In the genomic region with DNA sequence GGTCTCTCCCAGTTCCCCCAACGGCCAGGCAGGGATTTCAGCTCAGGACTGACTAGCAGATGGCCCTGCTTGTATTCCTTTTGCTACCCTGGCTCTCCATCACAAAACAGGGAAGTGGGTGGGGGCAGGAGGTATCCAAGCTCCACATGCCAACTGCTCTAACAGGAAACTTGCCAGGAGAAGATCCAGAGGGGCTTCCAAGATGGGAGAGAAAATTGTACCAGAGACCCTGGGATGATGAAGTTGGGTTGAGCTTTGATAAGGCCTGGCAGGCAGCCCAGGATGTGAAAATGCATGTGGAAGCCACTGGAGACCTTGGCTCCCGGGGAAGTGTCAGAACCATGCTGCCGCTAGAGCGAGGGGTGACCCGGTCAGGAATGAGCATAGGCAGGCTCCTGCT, we compare ENCODE assay signal across 13 mouse cellular contexts. TPM values are rescaled to one million over a fixed set of nuclear protein-coding genes. Genes with fewer than 3 reads are reported as not detected.
DNase-seq lines count a peak whose midpoint lies in the region; ATAC-seq lines count a peak whose summit lies in the region.
"Had no signal": no experiment of that assay in that cellular context is flagged by ENCODE, and none has a peak within 500 bp of the region (broad histone marks: within the 10 kb centered on the region; RNA-seq: fewer than 3 reads in every experiment).

No protein-coding gene starts in this region.

- no peak overlapping the region for H3K4me3 ChIP-seq in hindbrain, embryonic 10.5 days
- H3K4me3 ChIP-seq in hindbrain, embryonic 11.5 days (ENCODE audit: low read depth, low read length) = no peak overlapping the region
- H3K4me3 ChIP-seq in midbrain, embryonic 14.5 days (replicated peaks; ENCODE audit: low read depth, low read length) = no peak overlapping the region
- no peak overlapping the region for H3K4me3 ChIP-seq in midbrain, embryonic 16.5 days (ENCODE audit: low read depth, low read length)
- no peak overlapping the region for H3K4me3 ChIP-seq in limb, embryonic 12.5 days (replicated peaks)

- no peak for ATAC-seq in hindbrain, embryonic 11.5 days (ENCODE audit: low FRiP score)
- no peak for ATAC-seq in midbrain, embryonic 14.5 days (ENCODE audit: low FRiP score, low TSS enrichment)
- no peak for ATAC-seq in midbrain, embryonic 16.5 days
- no peak for ATAC-seq in limb, embryonic 12.5 days (ENCODE audit: insufficient number of reproducible peaks, insufficient read depth, low FRiP score, low TSS enrichment, low read depth)
- ATAC-seq: intestine, embryonic 16.5 days had no signal

- H3K27me3 ChIP-seq in hindbrain, embryonic 10.5 days (ENCODE audit: insufficient read depth, poor library complexity, severe bottlenecking) = peaks cover 54% of the 10 kb centered on the region
- H3K27me3 ChIP-seq in hindbrain, embryonic 11.5 days (ENCODE audit: control insufficient read depth, insufficient read depth, low read length) = no peaks in the 10 kb centered on the region
- H3K27me3 ChIP-seq in midbrain, embryonic 14.5 days (ENCODE audit: control insufficient read depth, insufficient read depth, low read length) = no peaks in the 10 kb centered on the region
- no peaks in the 10 kb centered on the region for H3K27me3 ChIP-seq in midbrain, embryonic 16.5 days (ENCODE audit: control insufficient read depth, insufficient read depth, low read depth, low read length)
- peaks cover 16% of the 10 kb centered on the region for H3K27me3 ChIP-seq in limb, embryonic 12.5 days

- H3K9ac ChIP-seq in hindbrain, embryonic 11.5 days (ENCODE audit: low read depth, low read length) = no peak overlapping the region
- H3K9ac ChIP-seq in midbrain, embryonic 14.5 days (replicated peaks; ENCODE audit: low read length) = no peak overlapping the region
- no peak overlapping the region for H3K9ac ChIP-seq in midbrain, embryonic 16.5 days (ENCODE audit: low read depth, low read length)
- H3K9ac ChIP-seq in limb, embryonic 12.5 days (replicated peaks) = no peak overlapping the region

- H3K9me3 ChIP-seq in hindbrain, embryonic 10.5 days = no peaks in the 10 kb centered on the region
- H3K9me3 ChIP-seq in hindbrain, embryonic 11.5 days (ENCODE audit: control insufficient read depth, low read length) = no peaks in the 10 kb centered on the region
- no peaks in the 10 kb centered on the region for H3K9me3 ChIP-seq in midbrain, embryonic 14.5 days (ENCODE audit: control insufficient read depth, low read length)
- no peaks in the 10 kb centered on the region for H3K9me3 ChIP-seq in midbrain, embryonic 16.5 days (replicated peaks; ENCODE audit: control insufficient read depth, low read length, poor library complexity, severe bottlenecking)
- no peaks in the 10 kb centered on the region for H3K9me3 ChIP-seq in limb, embryonic 12.5 days

- H3K36me3 ChIP-seq in hindbrain, embryonic 10.5 days = no peaks in the 10 kb centered on the region
- H3K36me3 ChIP-seq in hindbrain, embryonic 11.5 days (ENCODE audit: control insufficient read depth, insufficient read depth, low read length) = no peaks in the 10 kb centered on the region
- no peaks in the 10 kb centered on the region for H3K36me3 ChIP-seq in midbrain, embryonic 14.5 days (ENCODE audit: control insufficient read depth, insufficient read depth, low read length)
- no peaks in the 10 kb centered on the region for H3K36me3 ChIP-seq in midbrain, embryonic 16.5 days (ENCODE audit: control insufficient read depth, insufficient read depth, low read length)
- H3K36me3 ChIP-seq in limb, embryonic 12.5 days = no peaks in the 10 kb centered on the region

- DNase-seq in adrenal gland, adult (ENCODE audit: inconsistent age in 2 of 2, low spot score in 1 of 2) = peak; percentile 65 to 88
- DNase-seq in adrenal gland, postnatal 4 days (ENCODE audit: low spot score in 2 of 2) = no peak
- no peak for DNase-seq in hindbrain, embryonic 10.5 days (ENCODE audit: low spot score)
- DNase-seq in hindbrain, embryonic 11.5 days (ENCODE audit: low spot score) = no peak
- peak; percentile 32 for DNase-seq in midbrain, embryonic 14.5 days
- DNase-seq in left cerebral cortex, adult 9 months (ENCODE audit: low spot score in 2 of 2) = no peak
- DNase-seq: cerebellum, adult 9-11 months; gastrocnemius, postnatal 25 days; right cerebral cortex, postnatal 14 days had no signal

- peak overlapping the region; percentile 62 for H3K27ac ChIP-seq in hindbrain, embryonic 10.5 days
- no peak overlapping the region for H3K27ac ChIP-seq in hindbrain, embryonic 11.5 days (ENCODE audit: low read depth, low read length)
- H3K27ac ChIP-seq in midbrain, embryonic 14.5 days (replicated peaks; ENCODE audit: low read depth, low read length) = no peak overlapping the region
- H3K27ac ChIP-seq in midbrain, embryonic 16.5 days (ENCODE audit: low read length) = no peak overlapping the region
- H3K27ac ChIP-seq in limb, embryonic 12.5 days = peak overlapping the region; percentile 12; the same call in 1 of the 2 replicates

- H3K4me2 ChIP-seq in hindbrain, embryonic 11.5 days (replicated peaks; ENCODE audit: low read depth, low read length) = no peak overlapping the region
- no peak overlapping the region for H3K4me2 ChIP-seq in midbrain, embryonic 14.5 days (ENCODE audit: low read length)
- no peak overlapping the region for H3K4me2 ChIP-seq in midbrain, embryonic 16.5 days (ENCODE audit: low read length)
- H3K4me2 ChIP-seq in limb, embryonic 12.5 days = no peak overlapping the region
- H3K4me2 ChIP-seq: liver, embryonic 11.5 days had no signal

- H3K4me1 ChIP-seq in hindbrain, embryonic 10.5 days (replicated peaks) = peaks cover 58% of the 10 kb centered on the region
- H3K4me1 ChIP-seq in hindbrain, embryonic 11.5 days (replicated peaks; ENCODE audit: control insufficient read depth, insufficient read depth, low read length) = 0 out of 2 replicates have a peak, but pooled peaks cover 7% of the 10 kb centered on the region
- peaks cover 9% of the 10 kb centered on the region for H3K4me1 ChIP-seq in midbrain, embryonic 14.5 days (ENCODE audit: control insufficient read depth, insufficient read depth, low read length)
- peaks cover 10% of the 10 kb centered on the region for H3K4me1 ChIP-seq in midbrain, embryonic 16.5 days (ENCODE audit: control insufficient read depth, insufficient read depth, low read length)
- peaks cover 28% of the 10 kb centered on the region for H3K4me1 ChIP-seq in limb, embryonic 12.5 days (replicated peaks)

- WGBS in hindbrain, embryonic 10.5 days = 54% methylated on average over 5 of the region's 5 CpGs
- WGBS in hindbrain, embryonic 11.5 days = 53% methylated on average over 5 of the region's 5 CpGs
- WGBS in midbrain, embryonic 14.5 days = 47% methylated on average over 5 of the region's 5 CpGs
- 41% methylated on average over 5 of the region's 5 CpGs for WGBS in midbrain, embryonic 16.5 days
- WGBS in limb, embryonic 12.5 days = 31% methylated on average over 5 of the region's 5 CpGs

RNA-seq across cellular contexts. Expression of a gene that starts 5.7 kb away (rescaled TPM):
- 10 to 100 TPM; 45.5 to 55.6 TPM for total RNA-seq in adrenal gland, postnatal 4 days (2021)
- polyA plus RNA-seq in hindbrain, embryonic 10.5 days (2016; fragmentation: Nextera tagmentation; extraction: Ambion mirVana) = 10.7 and 11.0 TPM in 2 replicates
- polyA plus RNA-seq in hindbrain, embryonic 11.5 days (2014; fragmentation: Nextera tagmentation; extraction: Ambion mirVana) = 8.0 and 8.6 TPM in 2 replicates
- 7.3 and 8.0 TPM in 2 replicates for polyA plus RNA-seq in midbrain, embryonic 14.5 days (2014; fragmentation: Nextera tagmentation; extraction: Ambion mirVana)
- polyA plus RNA-seq in midbrain, embryonic 16.5 days (2015; fragmentation: Nextera tagmentation; extraction: Ambion mirVana) = 5.4 and 5.8 TPM in 2 replicates
- polyA plus RNA-seq in limb, embryonic 12.5 days (2016; fragmentation: Nextera tagmentation; extraction: Ambion mirVana) = 8.7 and 12.0 TPM in 2 replicates

RNA-seq across cellular contexts. Expression of a gene that starts 40.7 kb away (rescaled TPM):
- total RNA-seq in adrenal gland, postnatal 4 days (2021) = 10 to 100 TPM; 54.7 to 56.9 TPM
- polyA plus RNA-seq in hindbrain, embryonic 10.5 days (2016; fragmentation: Nextera tagmentation; extraction: Ambion mirVana) = 36.1 and 39.8 TPM in 2 replicates
- polyA plus RNA-seq in hindbrain, embryonic 11.5 days (2014; fragmentation: Nextera tagmentation; extraction: Ambion mirVana) = 27.6 and 29.5 TPM in 2 replicates
- 41.8 and 51.9 TPM in 2 replicates for polyA plus RNA-seq in midbrain, embryonic 14.5 days (2014; fragmentation: Nextera tagmentation; extraction: Ambion mirVana)
- 40.4 and 42.1 TPM in 2 replicates for polyA plus RNA-seq in midbrain, embryonic 16.5 days (2015; fragmentation: Nextera tagmentation; extraction: Ambion mirVana)
- polyA plus RNA-seq in limb, embryonic 12.5 days (2016; fragmentation: Nextera tagmentation; extraction: Ambion mirVana) = 51.9 and 54.9 TPM in 2 replicates

RNA-seq across cellular contexts. Expression of a gene that starts 55.8 kb away (rescaled TPM):
- total RNA-seq in adrenal gland, postnatal 4 days (2021) = 1 to 10 TPM in 1 of 2 experiments, under 1 TPM in 1; 0.31 to 3.3 TPM
- polyA plus RNA-seq in hindbrain, embryonic 10.5 days (2016; fragmentation: Nextera tagmentation; extraction: Ambion mirVana) = 1.1 and 2.8 TPM in 2 replicates
- 0.99 and 1.3 TPM in 2 replicates for polyA plus RNA-seq in hindbrain, embryonic 11.5 days (2014; fragmentation: Nextera tagmentation; extraction: Ambion mirVana)
- 0.88 and 1.1 TPM in 2 replicates for polyA plus RNA-seq in midbrain, embryonic 14.5 days (2014; fragmentation: Nextera tagmentation; extraction: Ambion mirVana)
- polyA plus RNA-seq in midbrain, embryonic 16.5 days (2015; fragmentation: Nextera tagmentation; extraction: Ambion mirVana) = 2.0 TPM in 2 replicates
- 1.2 and 1.4 TPM in 2 replicates for polyA plus RNA-seq in limb, embryonic 12.5 days (2016; fragmentation: Nextera tagmentation; extraction: Ambion mirVana)
- total RNA-seq: gastrocnemius, postnatal 25 days had no signal

Comparison
In these comparisons a context has a peak if more than half of its experiments do, and no peak if none do; other contexts are left out.
1. DNase-seq: peak in adrenal gland, adult (2 of 2) and midbrain, embryonic 14.5 days (single experiment); none in adrenal gland, postnatal 4 days (0 of 2), hindbrain, embryonic 10.5 days (single experiment), hindbrain, embryonic 11.5 days (single experiment) and left cerebral cortex, adult 9 months (0 of 2).
2. H3K27ac ChIP-seq: peak in hindbrain, embryonic 10.5 days (single experiment) and limb, embryonic 12.5 days (single experiment); none in hindbrain, embryonic 11.5 days (single experiment), midbrain, embryonic 14.5 days (single experiment) and midbrain, embryonic 16.5 days (single experiment).